Mouse (Mus musculus) cortical plate, adult 2 months (tissue): Measurements from ENCODE around the gene Rab25. TPM values are rescaled to one million over a fixed set of nuclear protein-coding genes. Genes with fewer than 3 reads are reported as not detected.

Source experiments
- H3K27ac ChIP-seq: fragments of 200-500 bp; 2 replicates; pipeline ENCODE4 v1.5.1; 2012; ENCODE audit warnings: low read length, control low read depth, inconsistent platforms; ENCODE audit not compliant: insufficient read depth
- H3K4me1 ChIP-seq: fragments of 200-500 bp; 2 replicates; pipeline ENCODE4 v1.6.1; 2011; ENCODE audit warnings: low read length; ENCODE audit not compliant: control insufficient read depth, insufficient read depth
- H3K4me3 ChIP-seq: fragments of 200-500 bp; 2 replicates; pipeline ENCODE4 v1.5.1; 2011; ENCODE audit warnings: mild to moderate bottlenecking, low read length, control low read depth; ENCODE audit not compliant: insufficient read depth
- CTCF ChIP-seq: fragments of 200-500 bp; IDR thresholded peaks from 2 replicates; pipeline ENCODE4 v1.5.1; 2011; ENCODE audit warnings: mild to moderate bottlenecking, control low read depth, low read length; ENCODE audit not compliant: insufficient read depth; ENCODE audit errors: extremely low read depth
- POLR2A ChIP-seq: fragments of 200-500 bp; IDR thresholded peaks from 2 replicates; pipeline ENCODE4 v1.6.1; 2011; ENCODE audit warnings: mild to moderate bottlenecking, low read length, control low read depth; ENCODE audit not compliant: insufficient read depth; ENCODE audit errors: extremely low read depth
- polyA plus RNA-seq: library from polyadenylated mRNA; depleted of rRNA; stranded (reverse); fragments of >200 nt; gene quantifications from 2 replicates; pipeline ENCODE4 v1.2.3, GENCODE M21; 2012

The Rab25 gene
- polyA plus RNA-seq, 1 experiment: 0.13 TPM

DNA sequence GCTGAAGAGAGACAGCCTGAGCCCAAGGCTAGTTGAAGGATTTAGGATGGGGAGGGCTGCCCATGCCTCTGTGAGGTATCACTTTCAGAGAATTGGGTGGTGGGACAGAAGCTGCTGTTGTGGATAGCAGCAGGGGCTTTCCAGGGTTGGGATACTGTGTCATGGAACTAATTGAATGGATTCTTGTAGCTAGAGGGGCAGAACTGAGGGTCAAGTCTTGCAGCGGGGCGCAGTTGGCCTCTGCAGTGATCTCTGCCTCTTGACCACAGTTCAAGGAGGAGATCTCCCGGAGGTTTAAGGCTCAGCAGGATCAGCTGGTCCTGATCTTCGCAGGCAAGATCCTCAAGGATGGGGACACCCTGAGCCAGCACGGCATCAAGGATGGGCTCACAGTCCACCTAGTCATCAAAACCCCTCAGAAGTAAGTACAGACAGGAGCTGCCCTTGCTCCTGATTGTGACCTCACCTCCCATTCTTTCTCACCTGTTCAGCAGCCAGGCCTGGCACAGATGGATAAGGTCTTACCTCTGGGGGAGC, 7.0 kb upstream of the Rab25 start:
- TF ChIP-seq CTCF (no peak), POLR2A (no peak)
- Histone ChIP-seq H3K27ac (no peak overlapping the region), H3K4me3 (no peak overlapping the region)

GRCm38 (mm10) chr3:88553880-88554586, 5.9 kb upstream of the Rab25 start:
- Histone ChIP-seq H3K4me1 (no peaks in the 10 kb centered on the region; the same call in 1 of the 2 replicates), H3K27ac (peak overlapping the region; percentile 93), H3K4me3 (peak overlapping the region; percentile 49)
- TF ChIP-seq CTCF (no peak), POLR2A (0 out of 2 replicates have a peak, but pooled peaks have one; percentile 11)

More for the DNA sequence above, 7.0 kb upstream of the Rab25 start:
- H3K4me1 ChIP-seq: no peaks in the 10 kb centered on the region; the same call in 1 of the 2 replicates

DNA sequence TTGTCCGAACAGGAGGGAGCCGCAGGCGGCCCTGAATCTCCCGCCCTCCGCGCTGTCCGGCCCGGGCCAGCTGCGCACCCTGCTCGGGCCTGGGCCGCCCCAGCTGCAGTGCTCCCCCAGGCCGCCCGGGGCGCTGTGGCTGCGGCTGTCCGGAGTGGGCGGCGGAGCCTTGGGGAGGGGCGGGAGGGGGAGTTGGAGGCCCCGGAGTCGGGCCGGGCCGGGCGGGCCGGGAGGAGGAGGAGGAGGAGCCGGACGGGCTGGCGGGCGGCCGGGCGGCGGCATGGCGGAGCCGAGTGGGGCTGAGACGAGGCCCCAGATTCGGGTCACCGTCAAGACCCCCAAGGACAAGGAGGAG, 5.4 kb upstream of the Rab25 start, which contains the start of gene Ubqln4:
Gene Ubqln4, plus strand, starts transcription at position 234 of the 355 bp plus-strand sequence.
- no peak for TF ChIP-seq POLR2A
- peak; percentile 40; the same call in 1 of the 2 replicates for TF ChIP-seq CTCF
- H3K4me1 ChIP-seq: no peaks in the 10 kb centered on the region; the same call in 1 of the 2 replicates
- H3K27ac ChIP-seq: peak within 1 kb of the TSS; percentile 93
- H3K4me3 ChIP-seq: peak within 1 kb of the TSS; percentile 49

GRCm38 (mm10) chr3:88552676-88553524, 4.8 kb upstream of the Rab25 start, which contains the start of gene Lamtor2:
Gene Lamtor2 (minus strand): TSS chr3:88553074.
- Histone ChIP-seq H3K27ac (peak within 1 kb of the TSS; percentile 93), H3K4me3 (peak within 1 kb of the TSS; percentile 49), H3K4me1 (no peaks in the 10 kb centered on the region; the same call in 1 of the 2 replicates)
- TF ChIP-seq CTCF: no peak
- peak; percentile 85 for TF ChIP-seq POLR2A

- Histone ChIP-seq H3K27ac (0 out of 2 replicates have a peak overlapping the region, but pooled peaks have one; percentile 2), H3K4me1 (no peaks in the 10 kb centered on the region; the same call in 1 of the 2 replicates), H3K4me3 (peak overlapping the region; percentile 49)
- TF ChIP-seq POLR2A (no peak), CTCF (no peak)
These were observed 4.1 kb upstream of the Rab25 start for GRCm38 (mm10) chr3:88552082-88552645.

GRCm38 (mm10) chr3:88551586-88551985, 3.5 kb upstream of the Rab25 start:
- H3K4me1 ChIP-seq: no peaks in the 10 kb centered on the region; the same call in 1 of the 2 replicates
- no peak overlapping the region for H3K27ac ChIP-seq

DNA sequence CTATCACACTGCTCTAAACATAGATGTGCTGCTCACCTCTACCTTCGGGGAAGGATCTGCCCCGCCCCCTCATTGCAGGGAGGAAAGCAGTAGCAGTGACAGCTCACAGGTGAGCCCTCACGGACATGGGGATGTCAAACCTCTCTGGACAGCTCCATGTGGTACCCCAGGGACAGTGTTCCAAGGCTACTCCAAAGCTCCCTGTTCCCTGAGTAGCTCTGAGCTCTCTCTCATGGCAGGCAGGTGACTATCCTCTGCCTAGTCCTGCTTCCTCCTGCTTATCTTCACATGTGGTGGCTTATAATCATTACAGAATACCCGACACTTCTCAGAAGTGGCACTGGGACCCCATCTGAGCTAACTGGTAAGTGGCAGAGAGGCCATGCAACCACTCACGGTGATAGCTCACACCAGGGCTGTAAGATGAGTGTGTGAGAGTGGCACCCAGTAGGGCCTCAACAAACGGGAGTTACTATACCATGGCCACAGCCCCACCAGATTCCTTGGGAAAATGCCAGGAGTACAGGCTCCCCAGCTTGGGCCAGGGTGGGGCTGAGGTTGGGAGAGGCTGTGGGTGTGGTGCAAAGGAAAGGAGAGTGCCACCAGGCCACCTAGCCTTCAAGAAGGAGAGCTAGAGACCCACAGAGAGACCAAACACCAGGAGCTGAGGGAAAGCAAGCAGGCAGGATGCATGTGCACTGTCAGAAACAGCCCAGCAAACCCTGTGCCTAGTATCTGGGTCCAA, 1.3 kb downstream of the Rab25 start:
- Histone ChIP-seq H3K4me3 (no peak overlapping the region), H3K4me1 (no peaks in the 10 kb centered on the region; the same call in 1 of the 2 replicates), H3K27ac (no peak overlapping the region)
- TF ChIP-seq CTCF: no peak
- TF ChIP-seq POLR2A: no peak

More at GRCm38 (mm10) chr3:88551586-88551985, 3.5 kb upstream of the Rab25 start:
- peak overlapping the region; percentile 49; the same call in 1 of the 2 replicates for H3K4me3 ChIP-seq
- TF ChIP-seq POLR2A (no peak), CTCF (no peak)

- TF ChIP-seq CTCF (no peak), POLR2A (no peak)
- no peaks in the 10 kb centered on the region for H3K4me1 ChIP-seq
These were observed 3.0 kb downstream of the Rab25 start for GRCm38 (mm10) chr3:88544955-88545591.

DNA sequence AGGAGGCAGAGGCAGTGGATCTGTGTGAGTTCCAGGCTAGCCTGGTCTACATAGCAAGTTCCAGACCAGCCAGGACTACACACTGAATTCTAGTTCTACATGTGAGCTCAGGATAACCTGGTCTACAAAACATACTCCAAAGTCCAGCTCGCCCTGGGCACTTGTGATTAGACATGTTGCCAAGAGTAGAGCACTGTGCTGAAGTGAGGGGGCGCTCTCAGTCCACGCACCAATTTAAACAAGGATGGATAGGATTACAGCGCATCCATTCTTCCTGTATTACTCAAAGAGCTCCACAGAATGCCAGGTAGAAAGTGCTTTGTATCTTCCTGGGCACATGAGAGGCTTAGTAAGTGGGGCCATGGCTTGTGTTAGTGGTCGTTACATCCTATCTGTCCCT, 3.6 kb downstream of the Rab25 start:
- Histone ChIP-seq H3K4me1 (no peaks in the 10 kb centered on the region), H3K27ac (no peak overlapping the region), H3K4me3 (no peak overlapping the region)
- TF ChIP-seq CTCF: peak; percentile 33; the same call in 1 of the 2 replicates
- TF ChIP-seq POLR2A: no peak

More at GRCm38 (mm10) chr3:88544955-88545591, 3.0 kb downstream of the Rab25 start:
- Histone ChIP-seq H3K27ac (no peak overlapping the region), H3K4me3 (no peak overlapping the region)
